Mouse (Mus musculus) heart, adult 11 months (tissue): ENCODE data around the gene Gm10135.

ENCODE experiments used
- DNase-seq: peaks from one replicate; pipeline ENCODE4 v3.0.0; 2022

Gm10135 gene

GRCm38 (mm10) chr5:72957281-72957680 is 17.2 kb downstream of the Gm10135 start:
- DNase-seq: no peak

DNA sequence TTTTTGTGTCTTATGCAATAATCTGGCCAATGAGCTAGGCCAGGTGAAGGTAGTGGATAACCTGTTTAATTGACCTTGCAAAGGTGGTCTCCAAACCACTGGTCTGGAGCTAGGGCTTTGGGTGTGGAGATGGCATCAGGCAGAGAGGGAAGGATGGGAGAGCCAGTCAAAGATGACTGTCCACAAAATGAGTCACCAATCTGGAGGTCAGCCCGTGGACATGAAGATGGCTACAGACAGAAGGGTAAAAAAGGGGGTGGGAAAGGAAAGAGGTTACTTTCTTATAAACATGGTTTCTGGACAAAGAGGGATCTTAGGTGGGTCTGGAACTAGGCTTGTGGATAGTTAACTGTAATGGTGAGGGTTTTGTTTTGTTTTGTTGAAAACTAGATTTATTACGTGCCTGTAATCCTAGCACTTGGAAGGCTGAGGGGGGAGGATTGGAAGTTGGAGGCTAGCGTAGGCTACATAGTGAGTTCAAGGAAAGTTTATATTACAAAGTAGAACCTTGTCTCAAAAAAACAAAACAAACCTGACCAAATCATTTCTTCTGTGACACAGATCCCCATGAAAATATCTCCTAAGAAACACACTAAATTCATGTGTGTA is 20.4 kb downstream of the Gm10135 start:
- no peak for DNase-seq

- no peak for DNase-seq
Measured at GRCm38 (mm10) chr5:72950252-72950651, 24.2 kb downstream of the Gm10135 start.

GRCm38 (mm10) chr5:72948136-72948535 is 26.4 kb downstream of the Gm10135 start:
- peak; percentile 88 for DNase-seq

- peak; percentile 34 for DNase-seq
Measured at GRCm38 (mm10) chr5:72940906-72941432, 33.5 kb downstream of the Gm10135 start.

GRCm38 (mm10) chr5:72939311-72939710 is 35.2 kb downstream of the Gm10135 start:
- peak; percentile 56 for DNase-seq

- DNase-seq: peak; percentile 70
Measured at GRCm38 (mm10) chr5:72938421-72938820, 36.1 kb downstream of the Gm10135 start.

GRCm38 (mm10) chr5:72933026-72933675 is 41.4 kb downstream of the Gm10135 start:
- peak; percentile 86 for DNase-seq

GRCm38 (mm10) chr5:72927074-72927473 is 47.4 kb downstream of the Gm10135 start:
- DNase-seq: peak; percentile 17

DNA sequence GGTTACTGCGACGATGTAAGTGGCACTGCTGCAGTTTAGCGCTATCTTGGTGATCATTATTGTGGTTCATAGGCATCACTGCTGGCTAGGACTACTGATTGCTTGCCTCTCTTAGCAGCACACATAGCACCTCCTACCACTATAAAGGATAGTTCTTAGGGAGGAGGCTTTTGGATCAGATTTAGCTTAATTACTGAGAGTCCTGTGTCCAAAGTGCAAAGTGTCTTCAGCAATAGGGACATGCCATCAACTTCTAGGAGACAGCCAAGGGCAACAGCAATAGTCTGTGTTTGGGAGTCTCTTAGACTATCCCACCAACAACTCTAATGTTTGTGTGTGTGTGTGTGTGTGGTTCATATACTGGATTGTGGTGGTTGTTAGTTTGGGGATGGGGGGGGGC is 51.7 kb downstream of the Gm10135 start:
- DNase-seq: peak; percentile 6

- peak; percentile 52 for DNase-seq
Measured at GRCm38 (mm10) chr5:72921171-72921570, 53.3 kb downstream of the Gm10135 start.

DNA sequence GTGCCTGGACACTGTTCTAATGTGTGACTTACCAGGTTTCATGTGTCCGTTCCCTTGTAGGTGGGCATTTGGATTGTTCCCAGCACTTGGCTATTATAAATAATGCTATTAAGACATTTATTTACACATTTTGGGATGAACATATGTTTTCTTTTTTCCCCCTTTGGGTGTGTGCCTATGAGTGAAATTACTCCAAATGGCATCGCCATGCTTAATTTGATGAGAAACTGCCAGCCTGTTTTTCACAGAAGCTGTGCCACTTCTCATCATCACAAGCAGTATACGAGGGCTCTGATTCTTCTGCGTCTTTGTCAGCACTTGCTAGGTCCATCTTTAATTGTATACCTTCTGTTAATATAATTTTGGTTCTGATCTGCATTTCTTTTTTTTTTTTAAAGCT is 54.1 kb downstream of the Gm10135 start:
- DNase-seq: peak; percentile 14

GRCm38 (mm10) chr5:72916851-72917250 is 57.7 kb downstream of the Gm10135 start:
- DNase-seq: peak; percentile 70

GRCm38 (mm10) chr5:72916048-72916447 is 58.5 kb downstream of the Gm10135 start:
- peak; percentile 84 for DNase-seq
